Mouse (Mus musculus): ENCODE data around the gene Ddx47. TPM values are rescaled to one million over a fixed set of nuclear protein-coding genes. Genes with fewer than 3 reads are reported as not detected.

Gene Ddx47
- polyA plus RNA-seq, 1 experiment from 2014 or later: 117 TPM

GRCm38 (mm10) chr6:134981231-134982062 lies 30.0 kb upstream of the Ddx47 start, which contains the start of gene Apold1:
Gene Apold1, plus strand, starts transcription at chr6:134981718.
- H3K27me3 ChIP-seq (ENCODE audit: control insufficient read depth, insufficient read depth, low read length): peaks cover 8% of the 10 kb centered on the region
- no peak for ATAC-seq (ENCODE audit: low FRiP score, low TSS enrichment)
- H3K36me3 ChIP-seq (ENCODE audit: control insufficient read depth, insufficient read depth, low read length): no peaks in the 10 kb centered on the region
- H3K4me2 ChIP-seq (replicated peaks; ENCODE audit: low read depth, low read length): peak within 1 kb of the TSS; percentile 8
- H3K4me1 ChIP-seq (ENCODE audit: control insufficient read depth, insufficient read depth, low read length): no peaks in the 10 kb centered on the region
- no peak within 1 kb of the TSS for H3K9ac ChIP-seq (ENCODE audit: low read depth, low read length)
- no peaks in the 10 kb centered on the region for H3K9me3 ChIP-seq (ENCODE audit: control insufficient read depth, low read length)
- WGBS: 41% methylated on average over 22 of the region's 22 CpGs
- H3K4me3 ChIP-seq (ENCODE audit: low read length): peak within 1 kb of the TSS; percentile 14; the same call in 1 of the 2 replicates
- no peak within 1 kb of the TSS for H3K27ac ChIP-seq (ENCODE audit: low read depth, low read length)

DNA sequence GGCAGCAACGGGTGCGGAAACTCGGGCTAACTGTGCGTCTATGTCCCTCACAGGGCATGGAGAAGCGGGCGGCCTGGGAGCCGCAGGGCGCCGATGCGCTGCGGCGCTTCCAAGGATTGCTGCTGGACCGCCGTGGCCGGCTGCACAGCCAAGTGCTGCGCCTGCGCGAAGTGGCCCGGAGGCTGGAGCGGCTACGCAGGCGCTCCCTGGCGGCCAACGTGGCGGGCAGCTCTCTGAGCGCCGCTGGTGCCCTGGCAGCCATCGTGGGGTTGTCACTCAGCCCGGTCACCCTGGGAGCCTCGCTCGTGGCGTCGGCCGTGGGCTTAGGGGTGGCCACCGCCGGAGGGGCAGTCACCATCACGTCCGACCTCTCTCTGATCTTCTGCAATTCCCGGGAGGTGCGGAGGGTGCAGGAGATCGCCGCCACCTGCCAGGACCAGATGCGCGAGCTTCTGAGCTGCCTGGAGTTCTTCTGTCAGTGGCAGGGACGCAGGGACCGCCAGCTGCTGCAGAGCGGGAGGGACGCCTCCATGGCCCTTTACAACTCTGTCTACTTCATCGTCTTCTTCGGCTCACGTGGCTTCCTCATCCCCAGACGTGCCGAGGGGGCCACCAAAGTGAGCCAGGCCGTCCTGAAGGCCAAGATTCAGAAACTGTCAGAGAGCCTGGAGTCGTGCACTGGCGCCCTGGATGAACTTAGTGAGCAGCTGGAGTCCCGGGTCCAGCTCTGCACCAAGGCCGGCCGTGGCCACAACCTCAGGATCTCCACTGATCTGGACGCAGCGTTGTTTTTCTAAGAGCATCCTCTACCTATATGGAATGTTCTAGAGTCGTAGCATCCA lies 27.7 kb upstream of the Ddx47 start:
- Histone ChIP-seq H3K9ac (ENCODE audit: low read depth, low read length) (peak overlapping the region; percentile 69), H3K27ac (ENCODE audit: low read depth, low read length) (peak overlapping the region; percentile 59; the same call in 1 of the 2 replicates), H3K4me2 (replicated peaks; ENCODE audit: low read depth, low read length) (peak overlapping the region; percentile 94), H3K4me1 (ENCODE audit: control insufficient read depth, insufficient read depth, low read length) (no peaks in the 10 kb centered on the region), H3K9me3 (ENCODE audit: control insufficient read depth, low read length) (no peaks in the 10 kb centered on the region), H3K36me3 (ENCODE audit: control insufficient read depth, insufficient read depth, low read length) (no peaks in the 10 kb centered on the region), H3K27me3 (ENCODE audit: control insufficient read depth, insufficient read depth, low read length) (peaks cover 8% of the 10 kb centered on the region), H3K4me3 (ENCODE audit: low read length) (peak overlapping the region; percentile 51)
- WGBS: 3% methylated on average over 62 of the region's 62 CpGs
- peak; percentile 93 for ATAC-seq (ENCODE audit: low FRiP score, low TSS enrichment)

DNA sequence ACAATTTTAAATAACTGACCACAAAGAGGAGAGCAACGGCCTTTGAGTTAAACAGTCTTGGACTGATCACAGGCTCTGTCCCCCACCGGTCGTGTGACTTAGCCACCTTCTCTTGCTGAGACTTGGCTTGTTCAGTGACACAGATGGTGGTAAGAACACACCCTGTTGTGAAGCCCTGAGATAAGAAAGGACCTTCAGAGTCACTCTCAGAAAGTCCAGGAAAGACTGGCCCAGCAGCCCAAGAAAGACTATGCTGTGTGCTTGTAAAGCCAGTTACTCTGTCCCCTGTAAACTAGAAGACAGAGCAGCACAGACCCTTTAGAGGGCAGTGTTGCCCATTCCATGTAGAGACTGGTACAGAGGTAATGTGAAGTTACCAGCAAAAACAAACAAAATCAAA lies 26.7 kb upstream of the Ddx47 start:
- Histone ChIP-seq H3K27ac (ENCODE audit: low read depth, low read length) (no peak overlapping the region), H3K4me1 (ENCODE audit: control insufficient read depth, insufficient read depth, low read length) (no peaks in the 10 kb centered on the region), H3K36me3 (ENCODE audit: control insufficient read depth, insufficient read depth, low read length) (no peaks in the 10 kb centered on the region), H3K9me3 (ENCODE audit: control insufficient read depth, low read length) (no peaks in the 10 kb centered on the region), H3K9ac (ENCODE audit: low read depth, low read length) (no peak overlapping the region), H3K4me2 (replicated peaks; ENCODE audit: low read depth, low read length) (no peak overlapping the region), H3K4me3 (ENCODE audit: low read length) (no peak overlapping the region), H3K27me3 (ENCODE audit: control insufficient read depth, insufficient read depth, low read length) (peaks cover 8% of the 10 kb centered on the region)
- no peak for ATAC-seq (ENCODE audit: low FRiP score, low TSS enrichment)
- 60% methylated on average over 3 of the region's 3 CpGs for WGBS

GRCm38 (mm10) chr6:134988377-134988776 lies 23.0 kb upstream of the Ddx47 start:
- Histone ChIP-seq H3K9ac (ENCODE audit: low read depth, low read length) (no peak overlapping the region), H3K36me3 (ENCODE audit: control insufficient read depth, insufficient read depth, low read length) (no peaks in the 10 kb centered on the region), H3K27ac (ENCODE audit: low read depth, low read length) (no peak overlapping the region), H3K27me3 (ENCODE audit: control insufficient read depth, insufficient read depth, low read length) (peaks cover 8% of the 10 kb centered on the region), H3K4me3 (ENCODE audit: low read length) (no peak overlapping the region), H3K4me2 (replicated peaks; ENCODE audit: low read depth, low read length) (no peak overlapping the region), H3K9me3 (ENCODE audit: control insufficient read depth, low read length) (no peaks in the 10 kb centered on the region), H3K4me1 (ENCODE audit: control insufficient read depth, insufficient read depth, low read length) (no peaks in the 10 kb centered on the region)
- WGBS: 81% methylated on average over 9 of the region's 9 CpGs
- no peak for ATAC-seq (ENCODE audit: low FRiP score, low TSS enrichment)

- Histone ChIP-seq H3K27me3 (ENCODE audit: control insufficient read depth, insufficient read depth, low read length) (no peaks in the 10 kb centered on the region), H3K4me3 (ENCODE audit: low read length) (no peak overlapping the region), H3K36me3 (ENCODE audit: control insufficient read depth, insufficient read depth, low read length) (no peaks in the 10 kb centered on the region), H3K9me3 (ENCODE audit: control insufficient read depth, low read length) (no peaks in the 10 kb centered on the region), H3K27ac (ENCODE audit: low read depth, low read length) (no peak overlapping the region), H3K9ac (ENCODE audit: low read depth, low read length) (no peak overlapping the region), H3K4me1 (ENCODE audit: control insufficient read depth, insufficient read depth, low read length) (no peaks in the 10 kb centered on the region), H3K4me2 (replicated peaks; ENCODE audit: low read depth, low read length) (no peak overlapping the region)
- ATAC-seq (ENCODE audit: low FRiP score, low TSS enrichment): no peak
- 89% methylated on average over 6 of the region's 6 CpGs for WGBS
These were observed 20.7 kb upstream of the Ddx47 start for GRCm38 (mm10) chr6:134990674-134991073.

- H3K27me3 ChIP-seq (ENCODE audit: control insufficient read depth, insufficient read depth, low read length): no peaks in the 10 kb centered on the region
- H3K9ac ChIP-seq (ENCODE audit: low read depth, low read length): no peak overlapping the region
- WGBS: 62% methylated on average over 12 of the region's 12 CpGs
- no peak overlapping the region for H3K27ac ChIP-seq (ENCODE audit: low read depth, low read length)
- no peak overlapping the region for H3K4me3 ChIP-seq (ENCODE audit: low read length)
- no peaks in the 10 kb centered on the region for H3K9me3 ChIP-seq (ENCODE audit: control insufficient read depth, low read length)
- H3K36me3 ChIP-seq (ENCODE audit: control insufficient read depth, insufficient read depth, low read length): no peaks in the 10 kb centered on the region
- H3K4me2 ChIP-seq (replicated peaks; ENCODE audit: low read depth, low read length): no peak overlapping the region
- ATAC-seq (ENCODE audit: low FRiP score, low TSS enrichment): no peak
- no peaks in the 10 kb centered on the region for H3K4me1 ChIP-seq (ENCODE audit: control insufficient read depth, insufficient read depth, low read length)
These were observed 17.3 kb upstream of the Ddx47 start for GRCm38 (mm10) chr6:134994031-134994651.

DNA sequence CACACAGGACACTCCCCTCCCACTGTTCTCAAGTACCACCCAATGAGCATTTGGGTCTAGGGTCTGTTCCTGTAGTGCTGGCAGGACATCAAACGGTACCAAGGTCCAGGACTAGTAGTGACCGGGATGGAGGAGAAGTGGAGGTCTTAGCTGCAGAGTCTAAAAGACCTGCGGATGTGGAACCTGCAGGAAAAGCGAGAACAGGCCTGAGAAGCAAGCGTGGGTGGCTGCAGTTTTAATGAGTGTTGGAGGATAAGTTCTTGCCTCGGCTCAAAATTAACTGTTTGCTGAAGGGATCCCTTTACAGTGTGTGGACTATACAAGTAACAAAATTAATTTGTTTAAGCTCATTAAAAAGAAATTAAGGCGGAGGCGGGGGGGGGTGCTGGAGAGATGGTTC lies 16.4 kb upstream of the Ddx47 start:
- WGBS: 57% methylated on average over 8 of the region's 8 CpGs

GRCm38 (mm10) chr6:134996918-134997317 lies 14.5 kb upstream of the Ddx47 start:
- H3K9ac ChIP-seq (ENCODE audit: low read depth, low read length): no peak overlapping the region
- ATAC-seq (ENCODE audit: low FRiP score, low TSS enrichment): no peak
- no peak overlapping the region for H3K4me3 ChIP-seq (ENCODE audit: low read length)
- no peaks in the 10 kb centered on the region for H3K36me3 ChIP-seq (ENCODE audit: control insufficient read depth, insufficient read depth, low read length)
- H3K9me3 ChIP-seq (ENCODE audit: control insufficient read depth, low read length): no peaks in the 10 kb centered on the region
- no peak overlapping the region for H3K27ac ChIP-seq (ENCODE audit: low read depth, low read length)
- WGBS: 93% methylated on average over 2 of the region's 2 CpGs
- no peaks in the 10 kb centered on the region for H3K27me3 ChIP-seq (ENCODE audit: control insufficient read depth, insufficient read depth, low read length)
- H3K4me1 ChIP-seq (ENCODE audit: control insufficient read depth, insufficient read depth, low read length): no peaks in the 10 kb centered on the region
- H3K4me2 ChIP-seq (replicated peaks; ENCODE audit: low read depth, low read length): no peak overlapping the region

More for the DNA sequence above, 16.4 kb upstream of the Ddx47 start:
- Histone ChIP-seq H3K4me3 (ENCODE audit: low read length) (no peak overlapping the region), H3K9me3 (ENCODE audit: control insufficient read depth, low read length) (no peaks in the 10 kb centered on the region), H3K9ac (ENCODE audit: low read depth, low read length) (no peak overlapping the region), H3K27ac (ENCODE audit: low read depth, low read length) (no peak overlapping the region), H3K4me2 (replicated peaks; ENCODE audit: low read depth, low read length) (no peak overlapping the region), H3K36me3 (ENCODE audit: control insufficient read depth, insufficient read depth, low read length) (no peaks in the 10 kb centered on the region), H3K4me1 (ENCODE audit: control insufficient read depth, insufficient read depth, low read length) (no peaks in the 10 kb centered on the region), H3K27me3 (ENCODE audit: control insufficient read depth, insufficient read depth, low read length) (no peaks in the 10 kb centered on the region)
- ATAC-seq (ENCODE audit: low FRiP score, low TSS enrichment): peak; percentile 47; the same call in 1 of the 2 replicates

Measured in kidney, embryonic 14.5 days (tissue).